Mouse (Mus musculus) kidney, postnatal 10 days (tissue): Measurements from ENCODE around the gene Fbxo42.
A peak's percentile ranks its signal among the peaks of the same experiment; 100 is the strongest.

Experiments
- DNase-seq: peaks from one replicate; pipeline ENCODE4 v3.0.0; 2021; ENCODE audit warnings: mixed read lengths

The Fbxo42 gene

DNA sequence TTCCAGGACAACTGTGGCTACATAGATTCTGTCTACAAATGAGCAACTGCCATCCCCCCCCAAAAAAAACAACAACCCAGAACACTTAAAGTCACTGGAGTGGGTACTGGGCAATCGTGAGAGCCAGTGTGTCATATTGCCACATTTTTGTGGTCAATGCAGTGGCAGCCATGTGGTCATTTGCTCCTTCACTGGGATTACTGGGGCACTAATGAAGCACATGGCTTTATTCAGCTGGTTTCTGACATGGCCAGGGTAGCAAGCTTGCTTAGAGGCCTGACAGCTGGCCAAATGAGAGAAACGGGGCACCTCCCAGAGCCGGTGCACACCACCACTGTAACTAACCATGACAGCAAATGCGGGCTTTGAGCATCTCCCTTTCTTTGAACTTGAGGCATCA is 30.8 kb downstream of the Fbxo42 start:
- DNase-seq, result no peak

- no peak for DNase-seq
These were observed 33.1 kb downstream of the Fbxo42 start for GRCm38 (mm10) chr4:141180831-141181230.

DNA sequence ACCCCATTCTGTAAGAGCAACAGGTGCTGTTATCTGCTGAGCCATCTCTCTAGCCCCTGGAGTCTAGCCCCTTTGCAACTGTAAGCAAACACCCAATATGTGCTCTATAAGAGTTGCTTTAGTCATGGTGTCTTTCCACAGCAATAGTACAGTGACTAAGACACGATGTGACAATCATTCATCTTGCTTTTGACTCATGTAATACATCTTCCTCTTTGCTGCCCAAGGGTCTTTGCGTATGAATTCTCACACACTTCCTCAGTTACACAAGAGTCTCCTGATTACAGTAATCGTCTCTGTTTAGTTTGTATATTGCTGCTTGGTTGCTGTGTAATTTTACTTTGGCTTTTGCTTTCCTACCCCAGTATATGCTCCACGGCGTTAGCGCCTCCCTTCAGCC is 34.3 kb downstream of the Fbxo42 start:
- no peak for DNase-seq

DNA sequence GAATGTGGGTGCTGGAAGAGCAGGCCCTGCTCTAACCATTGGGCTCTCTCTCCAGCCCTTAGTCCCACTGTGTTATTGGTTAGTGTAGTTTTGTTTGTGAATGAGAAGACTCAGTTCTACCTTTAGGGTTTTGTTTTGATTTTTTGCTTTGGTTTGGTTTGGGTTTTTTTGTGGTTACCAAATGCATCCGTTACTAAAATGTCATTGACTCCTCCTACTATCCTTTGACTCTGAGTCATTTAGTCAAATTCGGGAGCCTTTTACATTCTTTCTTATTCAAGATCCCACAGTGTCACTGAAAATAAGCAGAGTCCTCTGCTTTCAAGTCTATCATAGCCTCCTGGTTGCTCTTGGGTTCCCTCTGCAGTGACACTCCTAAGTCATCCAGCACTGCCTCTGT is 36.2 kb downstream of the Fbxo42 start:
- DNase-seq, result no peak

GRCm38 (mm10) chr4:141184426-141184825 is 36.7 kb downstream of the Fbxo42 start:
- no peak for DNase-seq

GRCm38 (mm10) chr4:141186923-141187836 is 39.5 kb downstream of the Fbxo42 start:
- no peak for DNase-seq

DNA sequence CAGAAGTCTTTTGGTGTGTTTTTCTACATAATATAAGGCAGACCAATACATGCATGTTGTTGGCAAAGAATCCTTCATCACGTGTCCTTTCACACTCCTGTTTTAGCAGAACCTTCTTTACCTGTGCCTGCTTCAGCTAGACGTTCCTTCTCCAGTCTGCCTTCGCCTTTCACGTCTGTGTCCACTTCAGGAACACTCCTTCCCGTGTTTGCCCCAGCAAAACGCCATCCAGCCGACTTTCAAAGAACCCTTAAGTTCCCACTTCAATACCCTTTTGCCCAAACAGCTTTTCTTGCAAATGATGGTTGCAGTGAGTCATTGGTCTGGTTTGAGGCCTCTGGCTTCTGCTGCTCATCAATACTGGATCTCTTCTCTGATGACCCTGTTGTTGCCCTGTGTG is 43.6 kb downstream of the Fbxo42 start:
- DNase-seq, result no peak

- no peak for DNase-seq
These were observed 46.8 kb downstream of the Fbxo42 start for GRCm38 (mm10) chr4:141194553-141194952.

GRCm38 (mm10) chr4:141196981-141197685 is 49.4 kb downstream of the Fbxo42 start:
- DNase-seq, result no peak

GRCm38 (mm10) chr4:141197686-141198035 is 49.9 kb downstream of the Fbxo42 start:
- no peak for DNase-seq

- DNase-seq, result peak; percentile 39
These were observed 53.2 kb downstream of the Fbxo42 start for GRCm38 (mm10) chr4:141200906-141201305.

- no peak for DNase-seq
These were observed 54.5 kb downstream of the Fbxo42 start for GRCm38 (mm10) chr4:141202192-141202591.

- peak; percentile 58 for DNase-seq
These were observed 56.9 kb downstream of the Fbxo42 start for GRCm38 (mm10) chr4:141204580-141205061.

- DNase-seq, result no peak
These were observed 59.4 kb downstream of the Fbxo42 start for GRCm38 (mm10) chr4:141207081-141207480.

- DNase-seq, result no peak
These were observed 63.0 kb downstream of the Fbxo42 start for GRCm38 (mm10) chr4:141210524-141211219.

GRCm38 (mm10) chr4:141211646-141212045 is 63.9 kb downstream of the Fbxo42 start:
- DNase-seq, result no peak

DNA sequence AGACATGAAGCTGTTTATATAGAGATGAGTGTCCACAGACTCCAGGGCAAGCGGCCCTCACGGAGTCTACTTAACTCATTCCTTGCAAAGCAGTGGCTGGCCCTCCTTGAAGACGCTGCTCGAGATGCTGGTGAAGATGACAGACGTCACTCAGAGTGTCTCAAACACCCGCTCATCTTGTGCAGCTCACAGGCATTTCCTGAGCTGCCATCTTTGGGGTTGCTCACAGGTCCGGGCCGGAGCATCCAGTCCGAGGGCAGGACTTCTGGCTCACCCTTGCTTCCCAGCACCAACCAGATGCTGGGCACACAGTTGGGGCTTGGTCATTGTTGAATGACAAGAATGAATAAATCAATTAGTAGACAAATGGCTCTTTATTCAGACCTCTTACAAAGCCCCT is 65.2 kb downstream of the Fbxo42 start:
- no peak for DNase-seq

DNA sequence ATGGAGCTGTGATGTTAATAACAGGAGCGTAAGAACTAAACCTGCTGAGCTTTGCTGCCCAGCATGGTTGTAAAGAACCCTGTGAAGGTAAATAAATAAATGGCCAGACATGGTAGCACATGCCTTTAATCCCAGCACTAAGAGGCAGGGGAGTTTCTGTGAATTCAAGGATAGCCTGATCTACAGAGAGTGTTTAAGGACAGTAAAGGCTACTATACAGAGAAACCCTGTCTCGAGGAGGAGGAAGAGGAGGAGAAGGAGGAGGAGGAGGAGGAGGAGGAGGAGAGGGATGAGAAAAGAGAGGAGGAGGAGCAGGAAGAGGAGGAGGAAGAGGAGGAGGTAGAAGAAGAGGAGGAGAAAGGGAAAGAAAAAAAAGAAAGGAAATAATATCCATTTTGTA is 65.6 kb downstream of the Fbxo42 start:
- DNase-seq, result no peak

DNA sequence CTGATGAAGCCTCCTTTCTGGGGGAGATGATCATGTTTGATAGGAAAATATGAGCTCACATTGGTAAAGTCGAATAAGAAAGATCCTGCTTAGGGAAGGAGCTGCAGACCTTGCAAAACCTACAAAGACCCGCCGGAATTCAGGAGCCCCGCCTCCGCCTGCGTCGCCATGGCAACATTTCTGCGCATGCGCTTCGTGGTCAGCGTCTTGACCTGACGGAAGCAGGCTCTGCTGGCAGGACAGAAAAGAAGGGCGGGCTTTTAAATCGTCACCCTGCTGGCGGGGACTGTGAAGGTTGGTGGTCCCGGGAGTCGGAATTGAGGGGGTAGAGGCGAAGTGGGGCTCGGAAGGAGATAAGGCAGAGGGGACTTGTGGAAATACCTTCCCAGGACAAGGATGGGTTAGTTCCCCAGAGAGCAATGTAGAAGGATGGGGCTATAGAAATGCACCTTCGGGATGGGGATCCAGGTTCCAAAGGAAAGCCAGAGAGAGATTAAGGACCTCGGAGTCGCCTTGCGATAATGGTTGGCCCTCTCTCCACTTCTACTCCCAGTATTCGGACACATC is 66.1 kb downstream of the Fbxo42 start, which contains the start of gene Rsg1:
Gene Rsg1 (plus strand): TSS at position 187 of the 567 bp plus-strand sequence.
- peak; percentile 97 for DNase-seq

GRCm38 (mm10) chr4:141214337-141214851 is 66.7 kb downstream of the Fbxo42 start:
- peak; percentile 43 for DNase-seq

- no peak for DNase-seq
These were observed 72.0 kb downstream of the Fbxo42 start for GRCm38 (mm10) chr4:141219583-141220213.

- no peak for DNase-seq
These were observed 74.1 kb downstream of the Fbxo42 start for GRCm38 (mm10) chr4:141221848-141222247.
